Mouse (Mus musculus): ENCODE measurements around the gene Pafah1b1. TPM values are rescaled to one million over a fixed set of nuclear protein-coding genes. Genes with fewer than 3 reads are reported as not detected.

Pafah1b1 gene
- polyA plus RNA-seq, 1 experiment: 53.4 TPM

DNA sequence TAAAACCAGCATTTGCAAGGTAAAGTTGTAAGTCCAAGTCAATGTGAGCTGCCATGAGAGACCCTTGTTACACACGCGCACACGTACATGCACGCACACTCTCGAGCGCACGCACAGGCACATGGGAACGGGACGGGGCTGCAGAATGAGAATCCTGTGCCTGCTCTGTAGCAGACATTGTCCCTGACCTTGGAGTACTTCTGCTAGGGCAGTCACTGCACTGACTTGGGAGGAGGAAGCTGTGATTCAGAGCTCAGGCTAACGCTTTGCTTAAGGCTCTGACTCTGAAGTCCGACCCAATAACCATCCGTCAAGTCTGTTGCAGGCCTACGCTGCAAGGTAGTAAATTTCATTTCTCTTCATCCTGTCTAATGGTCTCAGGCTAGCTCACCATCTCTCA, 24.8 kb upstream of the Pafah1b1 start:
- Histone ChIP-seq H3K4me1 (ENCODE audit: control insufficient read depth, insufficient read depth, low read length) (no peaks in the 10 kb centered on the region; the same call in 1 of the 2 replicates), H3K27me3 (ENCODE audit: control insufficient read depth, insufficient read depth, low read length) (no peaks in the 10 kb centered on the region), H3K4me3 (ENCODE audit: control insufficient read depth, low read depth, low read length) (no peak overlapping the region), H3K27ac (ENCODE audit: control insufficient read depth, insufficient read depth, low read depth, low read length) (no peak overlapping the region), H3K36me3 (ENCODE audit: control insufficient read depth, insufficient read depth, low read length) (no peaks in the 10 kb centered on the region)
- no peak for TF ChIP-seq POLR2A (IDR thresholded peaks at IDR 0.05; ENCODE audit: control insufficient read depth, low read depth, low read length)
- no peak for TF ChIP-seq CTCF (IDR thresholded peaks at IDR 0.05; ENCODE audit: control insufficient read depth, insufficient read depth, insufficient replicate concordance, low read depth, low read length)

DNA sequence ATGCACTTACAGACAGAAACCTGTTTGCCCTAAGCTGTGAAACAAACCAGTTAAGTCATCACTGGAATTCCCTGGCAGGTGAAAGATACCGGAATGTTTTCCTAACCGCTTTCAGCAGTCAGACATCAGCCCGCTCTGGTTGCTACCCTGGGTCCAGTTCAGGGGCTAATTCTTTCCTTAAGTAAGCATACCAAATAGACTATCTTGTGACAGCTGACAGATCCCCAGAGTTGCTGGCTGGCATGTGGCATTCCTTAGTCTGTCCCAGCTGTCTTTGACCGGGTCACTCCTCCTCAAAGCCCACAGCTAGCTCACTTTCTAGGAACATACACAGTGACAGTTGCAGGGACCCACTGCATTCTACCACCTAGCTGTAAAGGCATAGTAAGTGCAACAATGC, 23.6 kb upstream of the Pafah1b1 start:
- no peak for TF ChIP-seq POLR2A (IDR thresholded peaks at IDR 0.05; ENCODE audit: control insufficient read depth, low read depth, low read length)
- TF ChIP-seq CTCF (IDR thresholded peaks at IDR 0.05; ENCODE audit: control insufficient read depth, insufficient read depth, insufficient replicate concordance, low read depth, low read length): no peak
- Histone ChIP-seq H3K27ac (ENCODE audit: control insufficient read depth, insufficient read depth, low read depth, low read length) (no peak overlapping the region), H3K4me1 (ENCODE audit: control insufficient read depth, insufficient read depth, low read length) (no peaks in the 10 kb centered on the region; the same call in 1 of the 2 replicates), H3K27me3 (ENCODE audit: control insufficient read depth, insufficient read depth, low read length) (no peaks in the 10 kb centered on the region), H3K4me3 (ENCODE audit: control insufficient read depth, low read depth, low read length) (no peak overlapping the region), H3K36me3 (ENCODE audit: control insufficient read depth, insufficient read depth, low read length) (no peaks in the 10 kb centered on the region)

DNA sequence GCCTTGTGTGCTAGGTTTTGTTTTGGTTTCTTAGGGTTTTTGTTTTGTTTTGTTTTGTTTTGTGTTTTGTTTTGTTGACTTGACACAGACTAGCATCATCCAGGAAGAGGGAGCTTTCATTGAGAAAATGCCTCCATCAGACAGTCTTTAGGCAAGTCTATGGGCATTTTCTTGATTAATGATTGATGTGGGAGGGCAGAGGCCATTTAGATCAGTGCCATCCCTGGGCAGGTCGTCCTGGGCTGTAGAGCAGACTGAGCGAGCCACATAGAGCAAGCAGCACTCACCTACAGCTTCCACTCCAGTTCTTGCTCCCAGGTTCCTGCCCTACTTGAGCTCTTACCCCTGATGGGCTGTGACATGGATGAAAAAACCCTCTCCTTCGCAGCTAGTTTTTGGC, 13.4 kb upstream of the Pafah1b1 start:
- Histone ChIP-seq H3K4me1 (ENCODE audit: control insufficient read depth, insufficient read depth, low read length) (no peaks in the 10 kb centered on the region), H3K36me3 (ENCODE audit: control insufficient read depth, insufficient read depth, low read length) (no peaks in the 10 kb centered on the region), H3K27me3 (ENCODE audit: control insufficient read depth, insufficient read depth, low read length) (no peaks in the 10 kb centered on the region), H3K4me3 (ENCODE audit: control insufficient read depth, low read depth, low read length) (no peak overlapping the region), H3K27ac (ENCODE audit: control insufficient read depth, insufficient read depth, low read depth, low read length) (no peak overlapping the region)
- TF ChIP-seq POLR2A (IDR thresholded peaks at IDR 0.05; ENCODE audit: control insufficient read depth, low read depth, low read length): no peak
- TF ChIP-seq CTCF (IDR thresholded peaks at IDR 0.05; ENCODE audit: control insufficient read depth, insufficient read depth, insufficient replicate concordance, low read depth, low read length): no peak

DNA sequence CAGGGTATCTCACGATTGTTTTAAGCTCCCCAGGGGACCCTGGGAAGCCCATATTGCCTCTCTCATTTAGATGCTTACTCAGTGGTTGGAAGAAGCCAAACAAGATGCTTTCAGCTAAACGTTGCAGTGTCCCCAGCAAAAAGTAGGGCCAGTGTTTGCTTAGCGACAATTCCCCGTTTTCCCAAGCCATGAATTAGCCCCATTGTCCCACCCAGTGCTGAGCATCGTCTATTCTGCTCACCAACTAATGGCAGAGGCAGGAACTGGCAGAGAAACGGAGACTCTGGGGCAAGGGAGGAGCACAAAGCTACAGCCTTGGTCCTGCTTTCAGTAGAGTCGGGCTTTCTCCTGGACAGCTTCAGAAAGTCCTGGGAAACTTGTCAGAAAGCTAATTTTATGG, 10.4 kb upstream of the Pafah1b1 start:
- H3K4me3 ChIP-seq (ENCODE audit: control insufficient read depth, low read depth, low read length): no peak overlapping the region
- H3K4me1 ChIP-seq (ENCODE audit: control insufficient read depth, insufficient read depth, low read length): no peaks in the 10 kb centered on the region
- no peak overlapping the region for H3K27ac ChIP-seq (ENCODE audit: control insufficient read depth, insufficient read depth, low read depth, low read length)
- TF ChIP-seq CTCF (IDR thresholded peaks at IDR 0.05; ENCODE audit: control insufficient read depth, insufficient read depth, insufficient replicate concordance, low read depth, low read length) (no peak), POLR2A (IDR thresholded peaks at IDR 0.05; ENCODE audit: control insufficient read depth, low read depth, low read length) (no peak)
- no peaks in the 10 kb centered on the region for H3K27me3 ChIP-seq (ENCODE audit: control insufficient read depth, insufficient read depth, low read length)
- no peaks in the 10 kb centered on the region for H3K36me3 ChIP-seq (ENCODE audit: control insufficient read depth, insufficient read depth, low read length)

DNA sequence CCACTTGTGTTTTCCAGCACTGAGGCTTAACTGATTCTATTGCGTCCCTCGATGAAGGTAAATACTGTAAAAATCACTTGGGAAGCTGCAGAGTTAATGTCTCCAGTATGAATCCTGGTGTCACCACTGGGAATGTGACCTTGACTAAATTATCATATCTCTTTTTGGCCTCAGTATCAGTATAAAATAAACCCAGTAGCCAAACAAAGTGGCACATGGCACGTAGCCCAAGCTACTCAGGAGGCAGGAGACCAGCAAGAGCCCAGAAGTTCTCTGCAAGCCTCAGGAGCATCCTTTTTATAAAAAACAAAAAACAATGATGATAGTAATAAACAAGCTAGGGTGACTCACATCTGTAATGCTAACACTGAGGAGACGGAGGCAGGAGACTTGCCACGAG, 711 bp upstream of the Pafah1b1 start:
- H3K4me3 ChIP-seq (ENCODE audit: control insufficient read depth, low read depth, low read length): no peak overlapping the region
- H3K27ac ChIP-seq (ENCODE audit: control insufficient read depth, insufficient read depth, low read depth, low read length): no peak overlapping the region

DNA sequence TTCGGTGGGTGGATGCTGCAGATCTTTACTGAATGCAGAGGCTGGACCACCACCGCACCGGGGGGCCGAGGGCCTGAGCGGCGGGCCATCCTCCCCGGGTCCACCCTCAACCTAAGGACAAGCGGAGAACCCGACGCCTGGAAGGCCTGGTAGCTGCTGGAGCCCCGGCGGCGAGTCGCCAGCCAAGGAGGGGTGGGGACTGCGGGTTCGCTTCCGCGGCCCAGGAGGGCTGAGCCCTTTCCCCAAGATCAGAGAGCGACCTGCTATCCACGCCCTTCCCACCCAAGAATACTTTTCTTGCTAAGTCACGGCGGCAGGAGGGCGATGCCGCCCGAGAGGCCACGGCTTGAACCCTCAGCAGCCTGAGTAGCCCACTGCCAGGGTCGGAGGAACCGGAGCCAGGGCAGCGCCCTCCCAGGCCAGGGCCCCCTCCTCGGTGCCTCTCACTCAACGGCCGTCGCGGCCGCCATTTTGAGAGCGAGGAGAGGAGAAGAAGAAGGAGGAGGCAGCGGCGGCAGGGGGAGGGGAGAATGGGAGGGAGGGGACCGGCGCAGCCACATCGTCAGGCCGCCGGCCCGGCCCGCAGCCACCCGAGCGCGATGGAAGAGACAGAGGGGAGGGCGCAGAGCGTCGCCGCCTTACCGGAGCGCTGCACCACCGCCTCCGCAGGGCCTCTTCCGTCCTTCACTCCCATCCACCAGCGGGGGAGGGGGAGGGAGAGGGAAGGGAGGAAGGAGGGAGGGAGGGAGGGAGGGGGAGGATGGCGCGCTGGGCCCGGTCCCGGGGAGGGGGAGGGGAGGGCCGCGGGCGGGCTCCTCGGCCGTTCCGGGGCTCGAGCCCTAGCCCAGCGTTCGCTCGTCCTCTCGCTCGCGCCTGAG, 874 bp downstream of the Pafah1b1 start:
- peak; percentile 35 for TF ChIP-seq POLR2A (IDR thresholded peaks at IDR 0.05; ENCODE audit: control insufficient read depth, low read depth, low read length)
- no peak for TF ChIP-seq CTCF (IDR thresholded peaks at IDR 0.05; ENCODE audit: control insufficient read depth, insufficient read depth, insufficient replicate concordance, low read depth, low read length)
- H3K4me1 ChIP-seq (ENCODE audit: control insufficient read depth, insufficient read depth, low read length): no peaks in the 10 kb centered on the region; the same call in 1 of the 2 replicates
- H3K27ac ChIP-seq (ENCODE audit: control insufficient read depth, insufficient read depth, low read depth, low read length): peak overlapping the region; percentile 99
- H3K36me3 ChIP-seq (ENCODE audit: control insufficient read depth, insufficient read depth, low read length): no peaks in the 10 kb centered on the region
- peak overlapping the region; percentile 97 for H3K4me3 ChIP-seq (ENCODE audit: control insufficient read depth, low read depth, low read length)
- no peaks in the 10 kb centered on the region for H3K27me3 ChIP-seq (ENCODE audit: control insufficient read depth, insufficient read depth, low read length)

More for the DNA sequence above, 711 bp upstream of the Pafah1b1 start:
- Histone ChIP-seq H3K36me3 (ENCODE audit: control insufficient read depth, insufficient read depth, low read length) (no peaks in the 10 kb centered on the region), H3K27me3 (ENCODE audit: control insufficient read depth, insufficient read depth, low read length) (no peaks in the 10 kb centered on the region), H3K4me1 (ENCODE audit: control insufficient read depth, insufficient read depth, low read length) (no peaks in the 10 kb centered on the region; the same call in 1 of the 2 replicates)
- TF ChIP-seq POLR2A (IDR thresholded peaks at IDR 0.05; ENCODE audit: control insufficient read depth, low read depth, low read length) (no peak), CTCF (IDR thresholded peaks at IDR 0.05; ENCODE audit: control insufficient read depth, insufficient read depth, insufficient replicate concordance, low read depth, low read length) (no peak)

DNA sequence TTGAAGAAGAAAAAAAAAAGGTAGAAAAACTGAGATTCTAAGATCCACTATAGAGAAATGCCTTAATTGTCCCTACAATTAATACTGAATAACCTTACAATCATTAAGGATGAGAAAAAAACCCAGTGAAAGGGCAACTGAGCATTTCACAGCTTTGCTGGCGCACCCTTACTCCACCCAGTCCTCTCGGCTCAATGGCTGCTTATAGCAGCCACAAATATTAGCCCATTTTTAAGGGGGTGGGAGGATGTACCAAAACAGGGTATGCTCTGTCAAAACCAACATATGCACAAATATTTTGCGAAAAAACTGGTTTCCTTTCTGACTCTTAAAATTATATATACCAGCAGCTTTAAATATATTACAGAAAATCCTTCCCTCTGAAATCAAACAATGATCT, 2.5 kb downstream of the Pafah1b1 start:
- H3K27me3 ChIP-seq (ENCODE audit: control insufficient read depth, insufficient read depth, low read length): no peaks in the 10 kb centered on the region
- no peaks in the 10 kb centered on the region; the same call in 1 of the 2 replicates for H3K4me1 ChIP-seq (ENCODE audit: control insufficient read depth, insufficient read depth, low read length)
- no peak overlapping the region for H3K27ac ChIP-seq (ENCODE audit: control insufficient read depth, insufficient read depth, low read depth, low read length)
- H3K4me3 ChIP-seq (ENCODE audit: control insufficient read depth, low read depth, low read length): no peak overlapping the region
- H3K36me3 ChIP-seq (ENCODE audit: control insufficient read depth, insufficient read depth, low read length): no peaks in the 10 kb centered on the region
- TF ChIP-seq CTCF (IDR thresholded peaks at IDR 0.05; ENCODE audit: control insufficient read depth, insufficient read depth, insufficient replicate concordance, low read depth, low read length) (no peak), POLR2A (IDR thresholded peaks at IDR 0.05; ENCODE audit: control insufficient read depth, low read depth, low read length) (no peak)

All from testis, adult 2 months (tissue).